Mouse (Mus musculus): Measurements from ENCODE around the gene Gbp5. TPM values are rescaled to one million over a fixed set of nuclear protein-coding genes. Genes with fewer than 3 reads are reported as not detected.
"Not testable (repeated sequence)": the region's sequence is repeated elsewhere in the genome, so short reads cannot be mapped to it uniquely, and the experiment has no call there.

Gbp5 gene
- polyA plus RNA-seq, 1 experiment from 2014 or later = not detected

GRCm38 (mm10) chr3:142533185-142533584 is 39.4 kb downstream of the Gbp5 start:
- Histone ChIP-seq H3K27me3 (replicated peaks; ENCODE audit: control insufficient read depth, insufficient read depth, low read length) (0 out of 2 replicates have a peak, but pooled peaks cover 3% of the 10 kb centered on the region), H3K9ac (replicated peaks; ENCODE audit: low read depth, low read length) (no peak overlapping the region), H3K27ac (ENCODE audit: low read length) (no peak overlapping the region), H3K36me3 (ENCODE audit: control insufficient read depth, insufficient read depth) (no peaks in the 10 kb centered on the region), H3K4me3 (replicated peaks; ENCODE audit: low read length) (no peak overlapping the region), H3K4me2 (ENCODE audit: low read length) (no peak overlapping the region), H3K4me1 (replicated peaks; ENCODE audit: control insufficient read depth, insufficient read depth, low read length) (peaks cover 8% of the 10 kb centered on the region), H3K9me3 (ENCODE audit: control insufficient read depth, low read length) (no peaks in the 10 kb centered on the region)
- 89% methylated on average over 3 of the region's 3 CpGs for WGBS
- ATAC-seq = no peak

- H3K4me2 ChIP-seq (ENCODE audit: low read length) = no peak overlapping the region
- H3K4me1 ChIP-seq (replicated peaks; ENCODE audit: control insufficient read depth, insufficient read depth, low read length) = peaks cover 2% of the 10 kb centered on the region
- 0 out of 2 replicates have a peak, but pooled peaks cover 3% of the 10 kb centered on the region for H3K27me3 ChIP-seq (replicated peaks; ENCODE audit: control insufficient read depth, insufficient read depth, low read length)
- no peak for ATAC-seq
- no peaks in the 10 kb centered on the region for H3K9me3 ChIP-seq (ENCODE audit: control insufficient read depth, low read length)
- H3K9ac ChIP-seq (replicated peaks; ENCODE audit: low read depth, low read length) = no peak overlapping the region
- no peaks in the 10 kb centered on the region for H3K36me3 ChIP-seq (ENCODE audit: control insufficient read depth, insufficient read depth)
- no peak overlapping the region for H3K27ac ChIP-seq (ENCODE audit: low read length)
- H3K4me3 ChIP-seq (replicated peaks; ENCODE audit: low read length) = no peak overlapping the region
- 78% methylated on average over 1 of the region's 1 CpGs for WGBS
Measured at GRCm38 (mm10) chr3:142535667-142536066, 41.9 kb downstream of the Gbp5 start.

- 77% methylated on average over 6 of the region's 6 CpGs for WGBS
- no peaks in the 10 kb centered on the region for H3K4me1 ChIP-seq (replicated peaks; ENCODE audit: control insufficient read depth, insufficient read depth, low read length)
- no peak overlapping the region for H3K4me3 ChIP-seq (replicated peaks; ENCODE audit: low read length)
- H3K27me3 ChIP-seq (replicated peaks; ENCODE audit: control insufficient read depth, insufficient read depth, low read length) = no peaks in the 10 kb centered on the region
- ATAC-seq = no peak
- no peaks in the 10 kb centered on the region for H3K36me3 ChIP-seq (ENCODE audit: control insufficient read depth, insufficient read depth)
- H3K9ac ChIP-seq (replicated peaks; ENCODE audit: low read depth, low read length) = no peak overlapping the region
- H3K4me2 ChIP-seq (ENCODE audit: low read length) = no peak overlapping the region
- H3K9me3 ChIP-seq (ENCODE audit: control insufficient read depth, low read length) = no peaks in the 10 kb centered on the region
- H3K27ac ChIP-seq (ENCODE audit: low read length) = no peak overlapping the region
Measured at GRCm38 (mm10) chr3:142541391-142541790, 47.6 kb downstream of the Gbp5 start.

- not testable (repeated sequence) for H3K36me3 ChIP-seq (ENCODE audit: control insufficient read depth, insufficient read depth); H3K4me3 ChIP-seq (replicated peaks; ENCODE audit: low read length); H3K4me2 ChIP-seq (ENCODE audit: low read length); H3K27me3 ChIP-seq (replicated peaks; ENCODE audit: control insufficient read depth, insufficient read depth, low read length); H3K9ac ChIP-seq (replicated peaks; ENCODE audit: low read depth, low read length); H3K4me1 ChIP-seq (replicated peaks; ENCODE audit: control insufficient read depth, insufficient read depth, low read length); ATAC-seq; H3K9me3 ChIP-seq (ENCODE audit: control insufficient read depth, low read length); H3K27ac ChIP-seq (ENCODE audit: low read length)
- WGBS = 77% methylated on average over 12 of the region's 12 CpGs
Measured at GRCm38 (mm10) chr3:142542776-142543175, 49.0 kb downstream of the Gbp5 start.

- no peak overlapping the region for H3K27ac ChIP-seq (ENCODE audit: low read length)
- H3K9me3 ChIP-seq (ENCODE audit: control insufficient read depth, low read length) = no peaks in the 10 kb centered on the region
- H3K4me1 ChIP-seq (replicated peaks; ENCODE audit: control insufficient read depth, insufficient read depth, low read length) = peaks cover 3% of the 10 kb centered on the region; the same call in 1 of the 2 replicates
- ATAC-seq = no peak
- H3K4me2 ChIP-seq (ENCODE audit: low read length) = no peak overlapping the region
- H3K27me3 ChIP-seq (replicated peaks; ENCODE audit: control insufficient read depth, insufficient read depth, low read length) = no peaks in the 10 kb centered on the region
- no peak overlapping the region for H3K4me3 ChIP-seq (replicated peaks; ENCODE audit: low read length)
- H3K36me3 ChIP-seq (ENCODE audit: control insufficient read depth, insufficient read depth) = no peaks in the 10 kb centered on the region
- WGBS = 63% methylated on average over 3 of the region's 3 CpGs
- H3K9ac ChIP-seq (replicated peaks; ENCODE audit: low read depth, low read length) = no peak overlapping the region
Measured at GRCm38 (mm10) chr3:142546690-142547089, 52.9 kb downstream of the Gbp5 start.

- Histone ChIP-seq H3K9ac (replicated peaks; ENCODE audit: low read depth, low read length) (no peak overlapping the region), H3K27ac (ENCODE audit: low read length) (no peak overlapping the region), H3K4me1 (replicated peaks; ENCODE audit: control insufficient read depth, insufficient read depth, low read length) (peaks cover 3% of the 10 kb centered on the region; the same call in 1 of the 2 replicates), H3K27me3 (replicated peaks; ENCODE audit: control insufficient read depth, insufficient read depth, low read length) (no peaks in the 10 kb centered on the region), H3K4me3 (replicated peaks; ENCODE audit: low read length) (no peak overlapping the region), H3K4me2 (ENCODE audit: low read length) (no peak overlapping the region), H3K36me3 (ENCODE audit: control insufficient read depth, insufficient read depth) (no peaks in the 10 kb centered on the region), H3K9me3 (ENCODE audit: control insufficient read depth, low read length) (no peaks in the 10 kb centered on the region)
- WGBS = 92% methylated on average over 3 of the region's 3 CpGs
- no peak for ATAC-seq
Measured at GRCm38 (mm10) chr3:142550052-142550676, 56.4 kb downstream of the Gbp5 start.

- Histone ChIP-seq H3K27me3 (replicated peaks; ENCODE audit: control insufficient read depth, insufficient read depth, low read length) (no peaks in the 10 kb centered on the region), H3K27ac (ENCODE audit: low read length) (no peak overlapping the region), H3K9me3 (ENCODE audit: control insufficient read depth, low read length) (no peaks in the 10 kb centered on the region), H3K9ac (replicated peaks; ENCODE audit: low read depth, low read length) (no peak overlapping the region), H3K4me1 (replicated peaks; ENCODE audit: control insufficient read depth, insufficient read depth, low read length) (no peaks in the 10 kb centered on the region), H3K4me3 (replicated peaks; ENCODE audit: low read length) (no peak overlapping the region), H3K36me3 (ENCODE audit: control insufficient read depth, insufficient read depth) (no peaks in the 10 kb centered on the region), H3K4me2 (ENCODE audit: low read length) (no peak overlapping the region)
- ATAC-seq = no peak
- 85% methylated on average over 1 of the region's 1 CpGs for WGBS
Measured at GRCm38 (mm10) chr3:142554601-142555000, 60.8 kb downstream of the Gbp5 start.

- Histone ChIP-seq H3K9ac (replicated peaks; ENCODE audit: low read depth, low read length) (no peak overlapping the region), H3K9me3 (ENCODE audit: control insufficient read depth, low read length) (no peaks in the 10 kb centered on the region), H3K27ac (ENCODE audit: low read length) (no peak overlapping the region), H3K27me3 (replicated peaks; ENCODE audit: control insufficient read depth, insufficient read depth, low read length) (no peaks in the 10 kb centered on the region), H3K4me2 (ENCODE audit: low read length) (no peak overlapping the region), H3K4me3 (replicated peaks; ENCODE audit: low read length) (no peak overlapping the region), H3K36me3 (ENCODE audit: control insufficient read depth, insufficient read depth) (no peaks in the 10 kb centered on the region), H3K4me1 (replicated peaks; ENCODE audit: control insufficient read depth, insufficient read depth, low read length) (0 out of 2 replicates have a peak, but pooled peaks cover 3% of the 10 kb centered on the region)
- WGBS = 83% methylated on average over 11 of the region's 11 CpGs
- no peak for ATAC-seq
Measured at GRCm38 (mm10) chr3:142555623-142556022, 61.8 kb downstream of the Gbp5 start.

- Histone ChIP-seq H3K4me2 (ENCODE audit: low read length) (peak within 1 kb of the TSS; percentile 38), H3K9ac (replicated peaks; ENCODE audit: low read depth, low read length) (0 out of 2 replicates have a peak within 1 kb of the TSS, but pooled peaks have one; percentile 22), H3K4me1 (replicated peaks; ENCODE audit: control insufficient read depth, insufficient read depth, low read length) (0 out of 2 replicates have a peak, but pooled peaks cover 3% of the 10 kb centered on the region), H3K27me3 (replicated peaks; ENCODE audit: control insufficient read depth, insufficient read depth, low read length) (no peaks in the 10 kb centered on the region), H3K4me3 (replicated peaks; ENCODE audit: low read length) (peak within 1 kb of the TSS; percentile 16), H3K9me3 (ENCODE audit: control insufficient read depth, low read length) (no peaks in the 10 kb centered on the region), H3K36me3 (ENCODE audit: control insufficient read depth, insufficient read depth) (no peaks in the 10 kb centered on the region), H3K27ac (ENCODE audit: low read length) (no peak within 1 kb of the TSS)
- ATAC-seq = no peak
- WGBS = 15% methylated on average over 3 of the region's 3 CpGs
Measured at GRCm38 (mm10) chr3:142559632-142560228, 66.0 kb downstream of the Gbp5 start, which contains the start of gene Gbp3. TSS of gene Gbp3 (plus strand) at chr3:142560026.

Data from forebrain, embryonic 16.5 days (tissue).